Mouse (Mus musculus) liver, adult 2 months (tissue): ENCODE data around the gene Btn2a2.

ENCODE experiments used
- CTCF ChIP-seq: fragments of 200-500 bp; IDR thresholded peaks from 2 replicates; pipeline ENCODE4 v1.5.1; 2011; ENCODE audit warnings: low read depth, low read length, control low read depth
- POLR2A ChIP-seq: fragments of 200-500 bp; IDR thresholded peaks from 2 replicates; pipeline ENCODE4 v1.6.1; 2011; ENCODE audit warnings: low read length, control low read depth; ENCODE audit not compliant: insufficient read depth; ENCODE audit errors: extremely low read depth

- no peak for TF ChIP-seq POLR2A
- TF ChIP-seq CTCF: no peak
Measured at GRCm38 (mm10) chr13:23436861-23437822, 51.5 kb downstream of the Btn2a2 start.
